Mouse (Mus musculus) E14TG2a.4 (cell line): Measurements from ENCODE around the gene Dpp6.

ENCODE experiments used
- CTCF ChIP-seq: conservative IDR thresholded peaks from 2 replicates; pipeline ENCODE4 v1.5.1; 2014; ENCODE audit warnings: low read length
- NANOG ChIP-seq: IDR thresholded peaks from 2 replicates; pipeline ENCODE4 v1.6.1; 2014; ENCODE audit warnings: borderline replicate concordance, low read length, mixed read lengths
- POU5F1 ChIP-seq: IDR thresholded peaks from 2 replicates; pipeline ENCODE4 v1.6.1; 2014; ENCODE audit warnings: low read length, borderline replicate concordance

GRCm38 (mm10) chr5:27122479-27122878 is 305.5 kb downstream of the Dpp6 start:
- no peak for TF ChIP-seq CTCF
- no peak for TF ChIP-seq POU5F1
- TF ChIP-seq NANOG: no peak
